Mouse (Mus musculus): ENCODE results near the gene Gm11027. TPM values are rescaled to one million over a fixed set of nuclear protein-coding genes. Genes with fewer than 3 reads are reported as not detected.

The Gm11027 gene
- total RNA-seq, 2 experiments from 2014 or later = not detected

Small RNA genes lying within 50 kb of the gene (microRNA-seq; reads per million reads assigned to microRNA genes)
- not detected for gene Gm23190

Other genes with a start within 250 kb of the Gm11027 start
- 10 to 100 TPM; 40.4 to 40.8 TPM for gene Zfp386, start 227.7 kb upstream of the Gm11027 start, total RNA-seq (2021)
- gene Vipr2, start 197.7 kb upstream of the Gm11027 start, total RNA-seq (2021) = 1 to 10 TPM; 2.0 to 2.3 TPM
- gene Wdr60, start 12.4 kb upstream of the Gm11027 start, total RNA-seq (2021) = 10 to 100 TPM; 12.9 to 14.3 TPM
- 10 to 100 TPM; 56.8 to 62.1 TPM for gene Esyt2, start 5.8 kb downstream of the Gm11027 start, total RNA-seq (2021)
- gene Ncapg2, start 130.0 kb downstream of the Gm11027 start, total RNA-seq (2021) = 1 to 10 TPM; 7.4 to 8.8 TPM
- gene Ptprn2, start 210.3 kb downstream of the Gm11027 start, total RNA-seq (2021) = 100 to 1,000 TPM; 331 to 341 TPM